Mouse (Mus musculus) mature B cell (primary cell): ENCODE results near the gene Man1c1.

ENCODE experiments used
- in situ Hi-C: fragments of 300-500 bp; cut with MboI; formaldehyde crosslinking; loops from 2 replicates; pipeline ENCODE4 v1.14.3; 2019

The Man1c1 gene

DNA sequence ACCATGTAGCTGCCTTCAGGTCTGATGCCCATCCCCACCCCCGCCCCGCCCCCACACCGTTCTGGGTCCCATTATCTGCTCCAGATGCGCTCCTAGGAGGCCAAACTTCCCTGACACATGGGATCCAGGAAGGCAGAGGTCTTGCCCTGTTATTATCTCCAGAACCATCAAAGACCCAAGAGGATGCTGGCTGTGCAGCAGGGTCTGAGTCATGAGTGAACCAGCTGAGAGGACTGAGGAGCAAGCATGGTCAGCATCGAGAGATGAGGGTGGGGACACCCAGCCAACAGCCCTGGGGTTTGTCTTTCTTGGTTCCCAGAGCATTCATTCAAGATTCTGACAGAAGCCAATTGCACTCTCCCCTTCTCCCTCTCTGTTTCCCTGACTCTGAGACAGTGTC, 100.5 kb downstream of the Man1c1 start:
- in situ Hi-C loops: no loop called here

DNA sequence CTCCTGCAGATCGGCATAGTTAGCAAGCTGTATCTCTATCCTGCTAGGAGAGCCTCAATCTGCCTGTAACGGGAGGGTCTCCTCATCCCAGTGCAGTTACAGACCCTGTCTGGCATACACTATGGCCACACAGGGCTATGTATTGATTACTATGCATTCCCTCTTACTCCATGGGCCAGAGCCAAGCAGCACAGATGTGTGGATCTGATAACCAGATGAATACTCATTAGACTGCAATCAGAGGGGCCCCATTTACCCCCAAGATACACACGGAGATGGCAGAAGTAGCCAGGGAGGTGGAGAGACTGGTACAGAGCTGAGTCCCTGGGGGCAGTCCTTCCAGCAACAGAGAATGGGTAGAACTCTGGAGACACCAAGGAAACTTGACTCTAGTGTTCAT, 101.5 kb downstream of the Man1c1 start:
- in situ Hi-C loops: no loop called here

DNA sequence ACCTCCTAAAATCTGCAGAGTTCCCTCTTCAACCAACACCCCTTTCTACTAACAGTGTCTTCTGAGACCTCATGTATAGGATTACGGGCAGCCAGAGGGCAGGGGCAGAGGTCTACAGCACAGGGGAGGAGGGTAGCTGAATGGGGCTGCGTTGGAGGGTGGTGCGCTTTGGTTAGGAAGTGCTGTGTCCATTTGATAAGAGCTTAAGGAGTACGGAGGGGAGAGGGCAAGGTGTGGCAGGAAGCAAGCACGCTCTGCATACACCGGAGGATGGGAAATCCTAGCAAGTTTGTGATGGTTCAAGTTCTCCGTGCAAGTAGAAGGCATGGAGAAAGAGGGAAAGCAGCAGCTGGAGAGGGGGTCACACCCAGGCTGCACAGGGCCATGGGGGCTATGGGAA, 102.1 kb downstream of the Man1c1 start:
- in situ Hi-C loops: no loop called here

DNA sequence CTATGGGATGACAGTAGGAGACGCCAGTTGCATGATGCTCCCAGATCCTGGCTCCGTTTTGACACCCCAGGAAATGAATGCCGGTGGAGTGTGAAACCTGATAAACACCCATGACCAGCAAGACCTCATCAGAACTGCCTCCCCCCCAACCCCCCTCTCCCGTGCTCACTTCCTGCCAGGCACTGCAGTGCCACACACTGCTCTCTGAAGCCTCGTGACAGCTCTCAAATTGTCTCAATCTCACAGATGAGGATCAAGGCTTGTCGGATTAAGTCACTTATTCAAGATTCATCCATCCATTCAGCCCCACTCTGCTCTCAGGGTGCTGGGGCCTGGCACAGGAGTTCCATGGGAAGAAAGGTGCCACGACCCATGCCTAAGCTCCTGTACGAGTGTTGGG, 102.7 kb downstream of the Man1c1 start:
- in situ Hi-C loops: no loop called here

DNA sequence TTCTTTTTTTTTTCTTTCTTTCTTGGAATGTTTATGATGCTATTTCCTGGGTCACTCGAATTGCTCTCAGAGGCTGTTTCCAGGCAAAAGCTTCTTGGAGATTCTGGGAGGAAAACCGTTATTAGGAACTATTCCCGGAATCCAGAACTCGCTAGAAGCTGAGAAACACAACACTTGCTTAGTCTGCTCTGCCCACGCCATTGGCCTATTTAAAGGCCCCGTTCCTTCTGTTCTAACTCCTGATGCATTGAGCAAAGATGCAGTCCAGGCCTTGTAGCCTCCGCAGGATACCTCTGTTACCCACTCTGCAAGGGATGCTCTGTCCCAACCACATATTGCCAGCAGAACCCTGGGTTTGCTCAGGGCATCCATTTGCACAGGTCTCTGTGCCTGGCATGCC, 103.3 kb downstream of the Man1c1 start:
- in situ Hi-C loops: no loop called here

DNA sequence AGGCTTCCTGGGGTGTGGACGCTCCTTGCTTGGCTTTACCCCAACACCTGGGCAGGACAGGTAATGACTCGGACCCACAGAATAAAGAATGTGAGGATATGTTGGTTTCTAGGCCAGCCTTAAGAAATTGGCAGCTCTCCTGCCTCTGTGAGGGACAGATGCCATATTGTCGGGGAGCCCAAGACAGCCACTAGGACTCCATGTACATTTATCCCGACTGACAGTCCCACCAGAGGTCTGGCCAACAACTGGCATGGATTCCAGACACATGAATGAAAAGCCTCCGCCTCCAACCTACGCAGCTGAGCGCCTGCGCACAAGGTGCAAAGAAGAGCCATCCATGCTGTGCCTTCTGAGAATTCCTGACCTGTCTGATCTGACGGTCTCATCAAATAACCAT, 104.0 kb downstream of the Man1c1 start:
- in situ Hi-C loops: no loop called here

DNA sequence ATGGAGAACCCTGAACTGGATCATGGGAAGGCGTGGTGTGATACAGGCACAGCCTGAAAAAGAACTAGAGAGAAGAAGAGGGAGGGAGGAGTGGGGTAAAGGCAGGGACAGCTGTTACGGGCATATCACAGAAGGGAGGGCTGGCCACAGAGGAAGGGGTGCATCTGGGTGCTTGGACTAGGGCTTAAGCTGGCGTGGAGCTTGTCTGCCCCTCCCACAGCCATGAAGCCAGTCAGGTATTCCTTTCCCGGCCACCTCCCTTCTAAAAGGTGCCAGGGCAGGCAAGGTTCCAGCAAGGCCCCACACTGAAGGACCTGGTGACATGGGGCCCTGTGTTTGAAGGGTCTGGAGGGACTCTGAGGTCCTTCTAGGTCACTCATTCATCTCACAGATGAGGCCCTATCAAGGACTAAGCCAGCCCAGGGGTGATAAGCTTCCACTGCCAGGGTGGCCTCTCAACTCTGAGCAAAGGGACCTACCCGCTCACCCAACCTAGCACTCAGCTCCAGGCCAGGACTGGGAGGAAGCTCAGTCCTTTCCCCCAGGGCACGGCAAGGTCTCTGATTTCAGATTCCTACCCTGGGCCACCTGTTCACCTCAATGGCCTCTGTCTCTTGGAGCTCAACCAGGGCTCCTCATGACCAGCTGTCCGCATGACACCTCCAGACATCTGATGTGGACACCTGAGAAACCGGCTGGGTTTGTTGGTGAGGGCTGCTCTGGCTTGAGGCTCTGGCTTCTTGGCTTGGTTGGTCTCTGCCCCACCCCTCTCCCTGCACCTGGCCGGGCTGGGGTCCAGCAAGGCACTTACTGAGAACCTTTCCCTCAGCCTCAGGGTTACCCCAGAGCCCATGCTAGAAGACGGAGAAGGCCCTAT, 107.0 kb downstream of the Man1c1 start:
- in situ Hi-C loops: no loop called here

DNA sequence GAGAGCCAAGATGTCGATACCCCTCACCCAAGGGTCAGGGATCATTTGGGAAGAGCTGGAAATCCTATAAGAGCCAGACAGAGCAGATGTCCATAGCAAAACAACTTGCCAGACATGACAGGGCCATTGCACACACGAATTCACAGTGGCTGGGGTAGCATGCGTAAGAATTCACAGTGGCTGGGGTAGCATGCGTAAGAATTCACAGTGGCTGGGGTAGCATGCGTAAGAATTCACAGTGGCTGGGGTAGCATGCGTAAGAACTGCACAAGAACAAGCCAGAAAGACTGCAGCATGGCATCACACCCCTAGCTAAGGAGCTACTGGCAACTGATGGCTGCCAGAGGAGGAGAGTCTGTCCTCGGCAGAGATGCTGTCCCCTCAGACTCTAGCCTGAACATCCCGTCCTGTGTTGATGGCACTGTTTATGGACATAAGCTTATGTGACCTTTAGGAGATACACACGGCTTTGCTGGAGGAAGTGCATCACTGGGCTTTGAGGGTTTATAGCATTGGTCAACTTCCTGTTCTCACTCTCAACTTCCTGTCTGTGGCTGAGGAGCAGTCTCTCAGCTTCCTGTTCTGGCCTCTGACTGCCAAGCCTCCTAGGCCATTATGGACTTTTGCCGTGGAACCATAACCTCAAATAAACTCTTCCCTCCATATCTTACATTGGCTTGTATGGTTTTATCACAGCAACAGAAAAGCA, 109.2 kb downstream of the Man1c1 start:
- in situ Hi-C loops: no loop called here

DNA sequence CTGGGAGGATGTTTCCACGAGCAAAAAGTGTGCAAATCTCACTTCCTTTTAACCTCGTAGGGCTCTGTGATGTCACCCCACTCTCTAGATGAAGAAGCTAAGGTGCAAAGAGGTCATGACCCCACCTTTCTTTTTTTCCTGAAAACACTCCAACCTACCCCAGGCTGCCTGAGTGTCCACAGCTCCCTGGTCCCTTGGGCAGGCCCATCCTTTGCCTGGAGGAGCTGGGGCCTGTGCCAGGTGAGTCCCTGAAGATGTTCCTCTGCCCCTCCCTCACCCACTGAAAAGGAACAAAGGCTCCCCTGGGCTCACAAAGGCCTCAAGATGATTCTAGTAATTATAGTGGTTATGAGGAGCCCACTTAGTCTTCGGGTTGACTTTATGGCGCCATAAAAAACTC, 111.6 kb downstream of the Man1c1 start:
- in situ Hi-C loops: no loop called here

DNA sequence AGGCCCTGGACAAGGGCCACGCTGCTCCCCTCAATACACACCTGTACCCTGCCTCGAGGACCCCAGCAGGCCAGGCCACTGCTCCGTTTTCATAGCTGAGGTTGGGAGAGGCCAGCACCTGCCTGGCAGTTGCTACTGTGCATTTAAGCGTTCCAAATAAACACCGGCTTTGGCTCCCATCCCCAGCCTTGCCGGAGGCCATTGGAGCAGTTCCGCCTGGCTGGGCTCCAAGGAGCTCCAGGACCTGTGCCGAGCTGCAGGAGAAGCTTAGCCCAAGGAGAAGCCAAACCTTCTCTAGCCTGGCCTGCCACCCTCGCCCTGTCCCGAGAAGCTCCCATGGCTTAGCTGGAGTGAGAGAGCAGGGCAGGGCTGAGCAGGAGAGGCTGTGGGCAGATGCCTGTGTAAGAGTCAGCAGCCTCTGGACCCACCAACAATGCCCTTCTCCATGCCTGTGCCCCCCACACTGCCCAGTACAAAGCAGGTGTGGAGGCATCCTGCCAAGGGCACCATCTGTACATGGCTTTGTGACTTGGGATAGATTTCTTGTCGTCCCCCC, 112.5 kb downstream of the Man1c1 start:
- in situ Hi-C loops: no loop called here

DNA sequence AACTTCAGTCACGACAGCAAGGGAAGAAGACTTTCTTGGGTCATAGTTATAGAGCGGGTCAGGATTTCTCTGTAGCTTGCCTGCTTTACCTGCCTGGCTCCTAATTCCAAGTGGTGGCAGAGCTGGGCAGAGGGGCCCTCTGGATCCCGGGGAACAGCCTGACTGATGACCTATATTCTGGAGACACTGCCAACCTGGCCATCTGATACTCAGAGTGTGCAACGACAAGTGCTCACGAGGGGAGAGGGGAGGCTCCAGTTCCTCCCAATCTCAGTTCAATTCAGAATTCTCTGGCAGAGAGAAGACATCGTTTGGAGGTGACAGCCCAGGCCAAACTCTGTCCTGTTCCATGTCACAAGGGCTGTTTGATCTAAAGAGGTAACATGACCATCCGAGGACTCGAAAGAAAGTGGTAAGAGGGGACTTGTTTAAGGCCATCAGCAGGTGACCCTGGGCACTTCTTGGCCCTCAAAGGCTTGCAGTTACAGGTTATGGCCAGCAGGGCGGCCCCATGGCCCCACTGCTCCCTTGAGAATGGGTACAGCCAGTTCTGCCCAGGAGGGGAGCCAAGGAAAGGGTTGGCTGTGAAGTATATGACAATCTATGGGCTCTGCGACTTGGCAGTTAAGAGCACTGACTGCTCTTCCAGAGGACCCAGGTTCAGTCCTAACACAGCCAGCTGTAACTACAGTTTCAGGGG, 113.7 kb downstream of the Man1c1 start:
- in situ Hi-C loops: no loop called here

DNA sequence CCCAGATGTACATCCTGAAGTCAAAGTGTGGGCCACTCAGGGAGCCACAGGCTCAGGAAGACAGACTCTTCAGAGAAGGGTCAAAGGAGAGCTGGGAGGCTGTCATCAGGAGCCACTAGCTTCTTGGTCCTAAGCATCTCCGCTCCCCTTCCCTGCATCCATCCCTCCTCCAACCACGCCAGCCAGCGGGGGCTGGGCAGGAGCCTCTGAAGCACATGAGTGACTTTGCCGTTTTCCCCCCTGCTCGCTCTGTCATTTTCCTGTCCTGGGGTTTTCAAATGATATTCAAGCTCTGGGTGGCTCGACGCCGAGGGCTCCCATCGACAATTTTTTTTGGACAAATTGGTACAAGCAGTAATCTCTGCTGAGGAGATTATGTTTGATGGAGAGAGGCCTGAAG, 114.3 kb downstream of the Man1c1 start:
- in situ Hi-C loops: loop anchor here (10.0 kb wide), 1 partner anchor 125 kb away; no protein-coding TSS in a partner anchor

DNA sequence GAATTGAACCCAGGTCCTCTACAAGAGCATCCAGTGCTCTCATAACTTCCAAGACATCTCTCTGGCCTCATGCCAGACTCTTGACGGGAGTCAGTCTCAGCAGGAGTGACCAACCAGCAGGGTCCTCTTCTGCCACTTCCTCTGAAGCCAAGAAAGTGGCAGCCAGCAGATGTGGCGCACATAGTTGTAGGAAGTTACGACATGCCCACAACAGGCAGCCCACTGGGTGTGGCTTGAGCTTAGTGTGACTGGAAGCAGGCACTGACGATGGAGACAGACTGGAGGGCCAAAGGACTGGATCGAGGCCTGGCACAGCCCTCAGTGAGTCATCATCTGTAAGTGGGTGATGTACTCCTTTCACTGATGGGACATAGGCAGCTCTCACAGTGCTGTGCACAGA, 115.1 kb downstream of the Man1c1 start:
- in situ Hi-C loops: loop anchor here (10.0 kb wide), 1 partner anchor 126 kb away; no protein-coding TSS in a partner anchor

DNA sequence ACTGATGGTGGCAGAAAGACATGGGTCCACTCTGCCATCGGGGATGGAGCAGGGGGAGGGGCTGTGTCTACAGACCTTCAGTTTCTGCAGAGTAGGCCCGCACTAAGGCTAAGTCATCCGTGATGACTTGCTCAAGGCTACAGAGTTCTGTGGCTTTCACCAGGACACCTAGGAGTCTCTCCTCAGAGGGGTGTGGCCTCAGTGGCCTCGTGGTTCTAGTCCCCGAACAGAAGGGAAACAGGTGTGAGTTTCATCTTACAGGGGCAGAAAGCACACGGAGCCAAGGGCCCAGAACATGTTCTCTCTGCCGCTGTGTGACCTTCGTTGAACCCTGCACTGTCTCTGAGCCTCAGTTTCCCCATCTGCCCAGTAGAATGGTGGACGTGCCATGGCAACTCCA, 115.8 kb downstream of the Man1c1 start:
- in situ Hi-C loops: loop anchor here (10.0 kb wide), 1 partner anchor 127 kb away; no protein-coding TSS in a partner anchor

DNA sequence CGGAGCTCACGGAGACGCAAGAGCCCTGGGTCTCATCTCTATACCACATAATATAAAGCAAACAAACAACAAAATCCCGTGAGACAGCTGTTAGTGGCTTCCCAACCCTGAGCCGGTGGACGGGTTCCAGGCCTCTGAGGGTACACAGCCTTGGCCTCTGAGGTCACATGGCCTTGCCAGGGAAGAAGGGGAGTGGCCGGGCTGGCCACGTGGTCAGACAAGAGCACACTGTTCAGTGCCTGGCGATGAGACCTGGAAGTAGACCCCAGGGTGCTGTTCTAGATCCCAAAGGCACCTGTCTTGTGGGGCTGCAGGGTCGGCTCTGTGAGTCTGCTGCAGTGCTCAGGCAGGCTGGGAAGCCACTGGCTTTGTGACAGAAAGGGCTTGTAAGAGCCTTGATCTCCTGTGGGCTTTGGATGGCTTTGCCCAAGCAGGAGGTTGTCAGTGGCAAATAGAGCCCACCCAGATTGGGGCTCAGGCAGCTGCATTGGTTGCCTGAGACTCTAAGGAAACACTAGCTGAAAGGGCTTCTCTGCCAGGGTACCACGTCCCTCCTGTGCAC, 116.4 kb downstream of the Man1c1 start:
- in situ Hi-C loops: loop anchor here (10.0 kb wide), 1 partner anchor 127 kb away; no protein-coding TSS in a partner anchor

DNA sequence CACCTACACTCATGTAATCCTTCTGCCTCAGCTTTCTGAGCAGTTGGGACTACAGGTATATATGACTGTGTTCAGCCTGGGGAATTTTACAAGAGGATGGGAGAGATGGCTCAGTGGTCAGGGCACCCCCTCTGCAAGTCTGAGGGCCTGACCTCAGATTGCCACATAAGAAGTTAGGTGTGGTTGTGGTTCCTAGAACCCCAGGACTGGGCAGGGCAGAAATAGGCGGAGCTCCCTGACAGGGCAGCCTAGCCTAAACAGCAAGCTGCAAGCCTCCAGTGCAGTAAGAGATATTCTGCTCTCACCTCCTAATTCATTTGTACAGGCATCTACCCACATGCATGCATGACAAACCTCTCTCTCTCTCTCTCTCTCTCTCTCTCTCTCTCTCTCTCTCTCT, 117.5 kb downstream of the Man1c1 start:
- in situ Hi-C loops: loop anchor here (10.0 kb wide), 1 partner anchor 128 kb away; no protein-coding TSS in a partner anchor

DNA sequence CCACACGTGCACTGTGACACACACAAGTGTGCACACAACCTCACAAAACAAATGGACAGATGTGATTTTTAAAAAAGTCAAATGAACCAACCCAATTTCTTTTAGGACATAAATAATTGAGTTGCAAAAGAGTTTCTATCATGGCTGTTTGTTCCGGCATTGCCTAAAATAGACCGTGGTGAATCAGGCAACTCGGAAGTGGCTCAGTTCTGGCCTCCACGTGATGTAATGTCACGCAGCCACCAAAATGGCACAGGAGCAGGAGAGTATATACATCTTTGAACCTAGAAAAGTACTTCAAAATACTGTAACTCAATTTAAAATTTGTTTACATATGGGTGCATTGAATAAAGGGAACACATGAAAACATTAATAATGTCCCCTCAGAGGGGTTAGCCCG, 118.0 kb downstream of the Man1c1 start:
- in situ Hi-C loops: loop anchor here (10.0 kb wide), 1 partner anchor 129 kb away; no protein-coding TSS in a partner anchor

DNA sequence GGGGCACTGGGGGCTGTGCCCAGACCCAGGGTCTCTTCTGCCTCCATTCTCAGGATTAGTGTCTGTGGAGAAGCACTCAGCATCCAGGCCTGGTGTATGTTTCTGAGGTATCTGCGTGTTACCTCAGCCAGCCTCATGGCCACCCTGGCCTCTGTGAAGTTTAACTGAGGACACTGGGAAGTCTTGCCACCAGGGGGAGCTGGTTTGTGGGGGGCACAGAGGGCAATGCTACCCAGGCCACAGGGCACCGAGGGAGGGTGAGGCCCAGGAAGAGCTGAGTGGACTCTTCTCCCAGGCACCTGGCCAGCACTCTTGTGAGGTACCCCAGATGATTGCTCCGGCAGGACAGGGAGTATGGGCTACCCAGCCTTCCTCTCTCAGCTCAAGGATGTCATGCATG, 120.6 kb downstream of the Man1c1 start:
- in situ Hi-C loops: loop anchor here (10.0 kb wide), 1 partner anchor 131 kb away; no protein-coding TSS in a partner anchor

DNA sequence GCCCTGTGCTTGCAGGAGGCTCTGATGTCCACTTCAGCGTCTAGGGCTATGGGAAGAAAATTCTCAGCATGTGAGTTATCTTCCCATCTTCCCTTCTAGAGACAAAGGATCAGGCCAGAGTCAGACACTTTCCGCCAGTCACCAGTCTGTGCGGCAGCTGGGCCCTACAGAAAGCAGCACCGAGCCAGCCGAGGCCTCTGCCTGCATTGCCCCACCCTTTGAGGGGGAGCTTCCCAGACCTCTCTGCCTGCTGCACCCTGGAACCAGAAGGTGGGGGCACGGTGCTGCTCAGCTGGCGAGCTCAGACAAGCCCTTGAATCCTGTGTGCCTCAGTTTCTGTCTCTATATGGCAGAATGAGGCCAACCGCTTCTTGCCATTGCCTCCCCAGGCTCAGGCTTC, 122.7 kb downstream of the Man1c1 start:
- in situ Hi-C loops: loop anchor here (10.0 kb wide), 1 partner anchor 133 kb away; no protein-coding TSS in a partner anchor

DNA sequence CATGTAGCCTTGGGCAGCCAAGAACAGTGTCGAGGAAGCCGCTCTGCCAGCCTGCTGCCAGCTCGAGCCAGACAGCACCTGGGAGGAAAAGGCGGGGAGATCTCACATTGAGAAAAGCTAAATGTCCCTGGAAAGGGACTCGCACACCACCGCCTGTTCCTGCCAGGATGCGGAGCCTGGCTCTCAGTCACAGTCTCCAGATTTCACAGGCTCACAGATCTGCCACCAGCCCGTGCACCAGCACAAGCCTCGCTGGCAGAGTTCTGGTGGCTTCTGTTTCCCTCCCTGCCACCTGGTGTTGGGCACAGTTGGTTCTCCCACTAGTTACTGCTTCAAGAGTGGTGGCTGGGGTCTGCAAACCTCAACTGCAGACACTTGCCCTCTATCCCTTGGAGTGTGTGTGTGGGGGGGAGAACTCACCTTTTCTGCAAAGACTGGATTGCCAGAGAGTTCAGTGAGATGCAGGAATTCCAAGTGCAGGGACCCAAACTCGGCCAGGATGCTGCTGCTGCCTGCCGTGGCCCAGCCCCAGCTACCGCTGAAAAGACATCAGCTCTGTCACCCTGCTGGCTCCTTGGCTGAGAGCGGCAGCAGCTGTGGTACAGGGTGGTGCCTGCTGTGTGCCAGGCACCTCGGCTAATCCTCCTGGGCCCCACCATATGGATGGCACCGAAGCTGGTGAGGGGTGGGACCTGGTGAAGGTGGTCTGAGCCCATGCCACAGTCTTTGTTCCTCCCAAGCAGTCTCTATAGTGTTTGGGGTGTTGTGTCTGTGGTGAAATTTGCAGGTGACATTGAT, 123.5 kb downstream of the Man1c1 start:
- in situ Hi-C loops: loop anchor here (10.0 kb wide), 1 partner anchor 134 kb away; no protein-coding TSS in a partner anchor
